Mouse (Mus musculus) hindlimb bud, embryonic 11.5 days (tissue): ENCODE measurements at regions not wholly inside any gene's neighbourhood (a gene's known extent, or its start where the extent isn't known, plus 50 kb on each side); places are given as distances from the start of the nearest gene placed in this dataset.

Experiments used
- DNase-seq: peaks from one replicate; pipeline ENCODE4 v3.0.0-alpha.2; 2012; ENCODE audit warnings: low read depth, low spot score; ENCODE audit errors: extremely low spot score

GRCm38 (mm10) chr4:32074399-32075296, 110.8 kb downstream of the Map3k7 start:
- no peak for DNase-seq

GRCm38 (mm10) chr4:32076391-32076925, 112.6 kb downstream of the Map3k7 start:
- DNase-seq, result no peak

GRCm38 (mm10) chr4:32083456-32083855, 119.6 kb downstream of the Map3k7 start:
- no peak for DNase-seq

- no peak for DNase-seq
These were observed 120.5 kb downstream of the Map3k7 start for GRCm38 (mm10) chr4:32084250-32084869.

GRCm38 (mm10) chr4:32085040-32085439, 121.1 kb downstream of the Map3k7 start:
- no peak for DNase-seq

- no peak for DNase-seq
These were observed 127.2 kb downstream of the Map3k7 start for GRCm38 (mm10) chr4:32091086-32091485.

- no peak for DNase-seq
These were observed 128.6 kb downstream of the Map3k7 start for GRCm38 (mm10) chr4:32092320-32093041.

GRCm38 (mm10) chr4:32098233-32098632, 134.3 kb downstream of the Map3k7 start:
- no peak for DNase-seq

GRCm38 (mm10) chr4:32101002-32101401, 137.1 kb downstream of the Map3k7 start:
- DNase-seq, result no peak

- DNase-seq, result no peak
These were observed 131.9 kb upstream of the Bach2 start for GRCm38 (mm10) chr4:32106664-32107171.

GRCm38 (mm10) chr4:32122320-32122719, 116.3 kb upstream of the Bach2 start:
- DNase-seq, result no peak

- DNase-seq, result no peak
These were observed 111.8 kb upstream of the Bach2 start for GRCm38 (mm10) chr4:32126828-32127227.

GRCm38 (mm10) chr4:32130594-32130993, 108.0 kb upstream of the Bach2 start:
- DNase-seq, result no peak

GRCm38 (mm10) chr4:32131819-32132218, 106.8 kb upstream of the Bach2 start:
- DNase-seq, result no peak

- DNase-seq, result no peak
These were observed 102.5 kb upstream of the Bach2 start for GRCm38 (mm10) chr4:32136151-32136550.

- DNase-seq, result no peak
These were observed 101.4 kb upstream of the Bach2 start for GRCm38 (mm10) chr4:32137243-32137642.

- DNase-seq, result no peak
These were observed 100.6 kb upstream of the Bach2 start for GRCm38 (mm10) chr4:32137966-32138365.

- DNase-seq, result no peak
These were observed 99.0 kb upstream of the Bach2 start for GRCm38 (mm10) chr4:32139586-32139985.

- no peak for DNase-seq
These were observed 98.5 kb upstream of the Bach2 start for GRCm38 (mm10) chr4:32140068-32140467.

- no peak for DNase-seq
These were observed 96.4 kb upstream of the Bach2 start for GRCm38 (mm10) chr4:32142198-32142597.

- no peak for DNase-seq
These were observed 91.5 kb upstream of the Bach2 start for GRCm38 (mm10) chr4:32147146-32147545.
